Mouse (Mus musculus) forebrain, postnatal 0 days (tissue): ENCODE measurements around the gene Wasf1. TPM values are rescaled to one million over a fixed set of nuclear protein-coding genes. Genes with fewer than 3 reads are reported as not detected.
A peak's percentile ranks its signal among the peaks of the same experiment; 100 is the strongest.

Experiments
- ATAC-seq: fragments of 200-750 bp; cut with Nextera tagmentation; 2 replicates; pipeline ENCODE4 v1.8.0; 2017; ENCODE audit warnings: mild to moderate bottlenecking, moderate library complexity
- DNase-seq: peaks from one replicate; pipeline ENCODE4 v3.0.0-alpha.2; 2015
- H3K27ac ChIP-seq: fragments of 300-500 bp; sonication (generic); 2 replicates; pipeline ENCODE4 v1.5.1; 2014; ENCODE audit warnings: low read depth, mild to moderate bottlenecking, antibody characterized with exemption, low read length, moderate library complexity, mixed read lengths
- H3K27me3 ChIP-seq: fragments of 300-500 bp; sonication (generic); 2 replicates; pipeline ENCODE4 v1.6.1; 2014; ENCODE audit warnings: mild to moderate bottlenecking, low read length, mixed read lengths; ENCODE audit not compliant: insufficient read depth
- H3K36me3 ChIP-seq: fragments of 300-500 bp; sonication (generic); 2 replicates; pipeline ENCODE4 v1.6.1; 2014; ENCODE audit warnings: mild to moderate bottlenecking, moderate library complexity; ENCODE audit not compliant: insufficient read depth
- H3K4me1 ChIP-seq: fragments of 300-500 bp; sonication (generic); 2 replicates; pipeline ENCODE4 v1.6.1; 2014; ENCODE audit warnings: antibody characterized with exemption; ENCODE audit not compliant: insufficient read depth
- H3K4me2 ChIP-seq: fragments of 300-500 bp; sonication (generic); 2 replicates; pipeline ENCODE4 v1.6.1; 2014; ENCODE audit warnings: low read depth, mild to moderate bottlenecking, moderate library complexity
- H3K4me3 ChIP-seq: fragments of 300-500 bp; sonication (generic); 2 replicates; pipeline ENCODE4 v1.5.1; 2014; ENCODE audit warnings: low read depth, low read length, mixed read lengths
- H3K9ac ChIP-seq: fragments of 300-500 bp; sonication (generic); 2 replicates; pipeline ENCODE4 v1.6.1; 2014; ENCODE audit warnings: mild to moderate bottlenecking
- H3K9me3 ChIP-seq: fragments of 300-500 bp; sonication (generic); 2 replicates; pipeline ENCODE4 v1.6.1; 2016; ENCODE audit warnings: low read length
- CTCF ChIP-seq: sonication (generic); IDR thresholded peaks from 2 replicates; pipeline ENCODE4 v1.5.1; 2016; ENCODE audit warnings: antibody characterized with exemption, control low read depth, low read depth
- WGBS: fragments of 180-500 bp; shearing (Covaris S2); extraction: QIAGEN DNeasy Blood & Tissue Kit; methylation state at CpG from one replicate; pipeline ENCODE4 v1.1.7; 2014; 5-methylcytosine and 5-hydroxymethylcytosine counted together
- polyA plus RNA-seq: library from polyadenylated mRNA; unstranded; fragments of >200 nt; fragmentation: Nextera tagmentation; extraction: Ambion mirVana; gene quantifications from 2 replicates; pipeline ENCODE4 v1.2.1, GENCODE M21; 2015
- total RNA-seq: library from RNA; depleted of rRNA; stranded (reverse); fragments of >200 nt; gene quantifications from 2 replicates; pipeline ENCODE4 v1.2.3, GENCODE M21; 2014

Gene Wasf1
- total and polyA plus RNA-seq, 2 experiments from 2014 or later = 31.0 to 197 TPM

- no peak overlapping the region for H3K4me2 ChIP-seq
- H3K4me1 ChIP-seq = peaks cover 5% of the 10 kb centered on the region
- 0 out of 2 replicates have a peak, but pooled peaks cover 10% of the 10 kb centered on the region for H3K36me3 ChIP-seq
- no peaks in the 10 kb centered on the region for H3K9me3 ChIP-seq
- no peak for ATAC-seq
- DNase-seq = no peak
- no peak overlapping the region for H3K9ac ChIP-seq
- no peaks in the 10 kb centered on the region for H3K27me3 ChIP-seq
- no peak for TF ChIP-seq CTCF
- 21% methylated on average over 3 of the region's 3 CpGs for WGBS
- H3K4me3 ChIP-seq = no peak overlapping the region
- no peak overlapping the region for H3K27ac ChIP-seq
Observed at GRCm38 (mm10) chr10:40950176-40950575, 66.9 kb downstream of the Wasf1 start.

GRCm38 (mm10) chr10:40956206-40956605 lies 72.9 kb downstream of the Wasf1 start:
- Histone ChIP-seq H3K27ac (no peak overlapping the region), H3K4me3 (no peak overlapping the region), H3K27me3 (no peaks in the 10 kb centered on the region), H3K9me3 (no peaks in the 10 kb centered on the region), H3K9ac (no peak overlapping the region), H3K4me1 (no peaks in the 10 kb centered on the region), H3K4me2 (no peak overlapping the region), H3K36me3 (0 out of 2 replicates have a peak, but pooled peaks cover 3% of the 10 kb centered on the region)
- 71% methylated on average over 5 of the region's 5 CpGs for WGBS
- TF ChIP-seq CTCF = no peak
- DNase-seq (no peak), ATAC-seq (no peak)

- Histone ChIP-seq H3K27me3 (no peaks in the 10 kb centered on the region; the same call in 1 of the 2 replicates), H3K4me1 (no peaks in the 10 kb centered on the region), H3K36me3 (no peaks in the 10 kb centered on the region), H3K4me3 (no peak overlapping the region), H3K4me2 (no peak overlapping the region), H3K27ac (no peak overlapping the region), H3K9ac (no peak overlapping the region), H3K9me3 (no peaks in the 10 kb centered on the region)
- no peak for TF ChIP-seq CTCF
- DNase-seq (no peak), ATAC-seq (no peak)
- 51% methylated on average over 6 of the region's 6 CpGs for WGBS
Observed at GRCm38 (mm10) chr10:40961365-40961764, 78.1 kb downstream of the Wasf1 start.

GRCm38 (mm10) chr10:40962008-40962407 lies 78.7 kb downstream of the Wasf1 start:
- no peak overlapping the region for H3K4me2 ChIP-seq
- ATAC-seq (no peak), DNase-seq (no peak)
- no peak overlapping the region for H3K4me3 ChIP-seq
- 89% methylated on average over 4 of the region's 4 CpGs for WGBS
- no peaks in the 10 kb centered on the region for H3K36me3 ChIP-seq
- H3K27ac ChIP-seq = no peak overlapping the region
- H3K27me3 ChIP-seq = no peaks in the 10 kb centered on the region; the same call in 1 of the 2 replicates
- no peak overlapping the region for H3K9ac ChIP-seq
- H3K4me1 ChIP-seq = no peaks in the 10 kb centered on the region
- no peak for TF ChIP-seq CTCF
- H3K9me3 ChIP-seq = no peaks in the 10 kb centered on the region

- no peak overlapping the region for H3K27ac ChIP-seq
- 36% methylated on average over 4 of the region's 4 CpGs for WGBS
- no peak for TF ChIP-seq CTCF
Observed at GRCm38 (mm10) chr10:40964546-40964945, 81.3 kb downstream of the Wasf1 start.

GRCm38 (mm10) chr10:40968551-40968950 lies 85.3 kb downstream of the Wasf1 start:
- Histone ChIP-seq H3K4me2 (no peak overlapping the region), H3K27me3 (no peaks in the 10 kb centered on the region; the same call in 1 of the 2 replicates), H3K9ac (no peak overlapping the region), H3K9me3 (no peaks in the 10 kb centered on the region), H3K4me3 (no peak overlapping the region), H3K27ac (no peak overlapping the region), H3K4me1 (peaks cover 10% of the 10 kb centered on the region; the same call in 1 of the 2 replicates), H3K36me3 (no peaks in the 10 kb centered on the region)
- TF ChIP-seq CTCF = no peak
- ATAC-seq (no peak), DNase-seq (no peak)
- WGBS = 48% methylated on average over 8 of the region's 8 CpGs

More at GRCm38 (mm10) chr10:40964546-40964945, 81.3 kb downstream of the Wasf1 start:
- H3K4me3 ChIP-seq = no peak overlapping the region
- H3K4me1 ChIP-seq = 0 out of 2 replicates have a peak, but pooled peaks cover 5% of the 10 kb centered on the region
- ATAC-seq = no peak
- no peak overlapping the region for H3K4me2 ChIP-seq
- H3K27me3 ChIP-seq = no peaks in the 10 kb centered on the region; the same call in 1 of the 2 replicates
- H3K9me3 ChIP-seq = no peaks in the 10 kb centered on the region
- DNase-seq = peak; percentile 36
- no peak overlapping the region for H3K9ac ChIP-seq
- H3K36me3 ChIP-seq = no peaks in the 10 kb centered on the region

- H3K4me2 ChIP-seq = peak overlapping the region; percentile 49
- H3K9ac ChIP-seq = peak overlapping the region; percentile 37
- no peaks in the 10 kb centered on the region for H3K36me3 ChIP-seq
- TF ChIP-seq CTCF = no peak
- peaks cover 10% of the 10 kb centered on the region; the same call in 1 of the 2 replicates for H3K4me1 ChIP-seq
- no peaks in the 10 kb centered on the region; the same call in 1 of the 2 replicates for H3K27me3 ChIP-seq
- H3K27ac ChIP-seq = peak overlapping the region; percentile 40
- DNase-seq (peak; percentile 70), ATAC-seq (peak; percentile 58)
- peak overlapping the region; percentile 26 for H3K4me3 ChIP-seq
- 8% methylated on average over 16 of the region's 16 CpGs for WGBS
- H3K9me3 ChIP-seq = no peaks in the 10 kb centered on the region
Observed at GRCm38 (mm10) chr10:40969372-40970033, 86.2 kb downstream of the Wasf1 start.
